Mouse (Mus musculus) splenic B cell, adult 2 months (primary cell): ENCODE measurements around the gene Kl.

Experiments
- DNase-seq: peaks from one replicate; pipeline ENCODE4 v3.0.0-alpha.2; 2011; ENCODE audit warnings: low read depth, low spot score
- H3K27me3 ChIP-seq: 2 replicates; pipeline ENCODE4 v1.6.1; 2012; ENCODE audit warnings: mild to moderate bottlenecking, low read length, moderate library complexity, mixed read lengths; ENCODE audit not compliant: control insufficient read depth, poor library complexity, insufficient read depth, severe bottlenecking
- H3K36me3 ChIP-seq: 2 replicates; pipeline ENCODE4 v1.6.1; 2012; ENCODE audit warnings: mild to moderate bottlenecking, low read length, moderate library complexity, mixed read lengths; ENCODE audit not compliant: control insufficient read depth, poor library complexity, insufficient read depth, severe bottlenecking

Gene Kl

GRCm38 (mm10) chr5:150952328-150952668, at the start of gene Kl:
Gene Kl, plus strand, starts transcription at chr5:150952607.
- no peaks in the 10 kb centered on the region for H3K36me3 ChIP-seq
- no peak for DNase-seq
- no peaks in the 10 kb centered on the region for H3K27me3 ChIP-seq

- H3K27me3 ChIP-seq, result no peaks in the 10 kb centered on the region
- DNase-seq, result no peak
These were observed 46.1 kb upstream of the Kl start for GRCm38 (mm10) chr5:150906053-150907040.

GRCm38 (mm10) chr5:150912156-150912555, 40.3 kb upstream of the Kl start:
- Histone ChIP-seq H3K36me3 (no peaks in the 10 kb centered on the region), H3K27me3 (no peaks in the 10 kb centered on the region; the same call in 1 of the 2 replicates)
- no peak for DNase-seq

More at GRCm38 (mm10) chr5:150906053-150907040, 46.1 kb upstream of the Kl start:
- no peaks in the 10 kb centered on the region for H3K36me3 ChIP-seq

- DNase-seq, result no peak
- Histone ChIP-seq H3K36me3 (no peaks in the 10 kb centered on the region), H3K27me3 (no peaks in the 10 kb centered on the region; the same call in 1 of the 2 replicates)
These were observed 39.8 kb upstream of the Kl start for GRCm38 (mm10) chr5:150912656-150913055.

GRCm38 (mm10) chr5:150915080-150916055, 37.0 kb upstream of the Kl start:
- no peaks in the 10 kb centered on the region; the same call in 1 of the 2 replicates for H3K27me3 ChIP-seq
- DNase-seq, result no peak
- no peaks in the 10 kb centered on the region for H3K36me3 ChIP-seq

GRCm38 (mm10) chr5:150917131-150917858, 35.1 kb upstream of the Kl start:
- no peaks in the 10 kb centered on the region; the same call in 1 of the 2 replicates for H3K27me3 ChIP-seq
- no peak for DNase-seq

GRCm38 (mm10) chr5:150918599-150918998, 33.8 kb upstream of the Kl start:
- Histone ChIP-seq H3K27me3 (no peaks in the 10 kb centered on the region), H3K36me3 (no peaks in the 10 kb centered on the region)
- no peak for DNase-seq

More at GRCm38 (mm10) chr5:150917131-150917858, 35.1 kb upstream of the Kl start:
- H3K36me3 ChIP-seq, result no peaks in the 10 kb centered on the region

- Histone ChIP-seq H3K27me3 (no peaks in the 10 kb centered on the region), H3K36me3 (no peaks in the 10 kb centered on the region)
- no peak for DNase-seq
These were observed 33.1 kb upstream of the Kl start for GRCm38 (mm10) chr5:150919269-150919668.

GRCm38 (mm10) chr5:150919961-150920360, 32.4 kb upstream of the Kl start:
- no peak for DNase-seq
- no peaks in the 10 kb centered on the region for H3K27me3 ChIP-seq
- H3K36me3 ChIP-seq, result no peaks in the 10 kb centered on the region

GRCm38 (mm10) chr5:150929406-150929805, 23.0 kb upstream of the Kl start:
- no peaks in the 10 kb centered on the region for H3K36me3 ChIP-seq
- no peaks in the 10 kb centered on the region; the same call in 1 of the 2 replicates for H3K27me3 ChIP-seq
- no peak for DNase-seq

GRCm38 (mm10) chr5:150932596-150932995, 19.8 kb upstream of the Kl start:
- no peaks in the 10 kb centered on the region for H3K36me3 ChIP-seq
- DNase-seq, result no peak
- no peaks in the 10 kb centered on the region; the same call in 1 of the 2 replicates for H3K27me3 ChIP-seq

- H3K27me3 ChIP-seq, result no peaks in the 10 kb centered on the region
- no peak for DNase-seq
- no peaks in the 10 kb centered on the region for H3K36me3 ChIP-seq
These were observed 16.2 kb upstream of the Kl start for GRCm38 (mm10) chr5:150936213-150936612.

GRCm38 (mm10) chr5:150936807-150937206, 15.6 kb upstream of the Kl start:
- H3K36me3 ChIP-seq, result no peaks in the 10 kb centered on the region
- H3K27me3 ChIP-seq, result no peaks in the 10 kb centered on the region
- DNase-seq, result no peak

- Histone ChIP-seq H3K27me3 (no peaks in the 10 kb centered on the region), H3K36me3 (no peaks in the 10 kb centered on the region)
- DNase-seq, result no peak
These were observed 14.9 kb upstream of the Kl start for GRCm38 (mm10) chr5:150937501-150937900.
